Mouse (Mus musculus) MEL-GATA-1-ER (cell line): ENCODE measurements at regions not wholly inside any gene's neighbourhood (a gene's known extent, or its start where the extent isn't known, plus 50 kb on each side); places are given as distances from the start of the nearest gene placed in this dataset.

Experiments used
- DNase-seq: peaks from one replicate; pipeline ENCODE4 v3.0.0-alpha.2; 2012; ENCODE audit warnings: low read depth; ENCODE audit errors: extremely low read depth

DNA sequence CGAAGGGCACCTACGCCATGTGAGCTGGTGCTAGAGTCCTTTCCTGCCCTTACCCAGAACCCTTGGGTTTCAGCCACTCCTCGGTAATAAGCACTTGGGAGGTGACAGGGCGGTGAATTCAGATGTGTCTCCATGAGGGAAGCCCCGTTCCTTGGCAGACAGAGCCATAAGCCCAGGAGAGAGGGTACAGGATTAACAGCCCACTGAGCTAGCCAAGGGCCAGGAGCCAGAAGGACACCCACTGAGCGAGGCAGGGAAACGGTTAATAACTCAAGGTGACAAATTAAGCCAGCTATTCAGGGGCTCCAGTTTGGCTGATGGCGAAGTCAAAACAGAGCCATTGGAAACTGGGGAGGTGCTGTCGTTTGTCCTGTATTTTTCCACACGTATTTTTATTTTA, 75.9 kb upstream of the Sox9 start:
- DNase-seq = no peak

- DNase-seq = no peak
These were observed 73.8 kb upstream of the Sox9 start for GRCm38 (mm10) chr11:112708119-112708730.

- no peak for DNase-seq
These were observed 70.4 kb upstream of the Sox9 start for GRCm38 (mm10) chr11:112711656-112712055.

DNA sequence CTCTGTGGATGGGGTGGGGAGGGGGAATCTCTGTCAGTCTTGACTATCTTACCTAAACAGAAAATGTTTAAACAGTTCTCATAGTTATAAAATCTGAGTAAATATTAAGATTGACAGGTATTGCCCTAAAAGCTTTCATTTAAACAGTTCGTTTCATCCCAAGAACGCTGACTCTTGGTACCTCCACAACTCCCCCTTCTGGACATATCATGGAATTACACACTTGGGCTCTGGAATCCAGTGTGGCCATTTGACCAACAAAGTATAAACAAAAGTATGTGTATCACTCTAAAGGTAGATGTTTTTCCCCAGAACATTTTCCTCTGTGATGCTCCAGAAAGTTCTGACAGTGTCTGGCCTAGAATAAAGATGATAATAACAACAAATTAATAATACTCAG, 63.5 kb upstream of the Sox9 start:
- DNase-seq = no peak

DNA sequence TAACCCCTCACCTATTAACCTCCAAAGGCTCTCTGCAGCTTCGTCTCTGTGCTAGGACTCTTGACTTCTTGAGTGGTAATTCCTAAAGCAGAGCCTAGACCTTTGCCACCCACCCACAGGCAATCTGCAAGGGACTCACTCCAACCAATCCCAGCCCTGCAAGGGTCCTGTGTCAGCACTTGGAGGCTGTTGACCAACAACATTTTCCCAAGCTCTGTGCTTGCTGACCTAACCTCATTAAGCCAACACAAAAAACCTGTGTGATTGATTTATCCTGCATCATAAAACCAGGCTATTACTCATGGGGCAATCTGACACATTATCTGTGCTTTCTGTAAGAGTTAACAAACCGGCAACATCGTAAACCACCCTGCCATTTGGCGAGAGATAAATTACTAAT, 61.4 kb upstream of the Sox9 start:
- DNase-seq = no peak

DNA sequence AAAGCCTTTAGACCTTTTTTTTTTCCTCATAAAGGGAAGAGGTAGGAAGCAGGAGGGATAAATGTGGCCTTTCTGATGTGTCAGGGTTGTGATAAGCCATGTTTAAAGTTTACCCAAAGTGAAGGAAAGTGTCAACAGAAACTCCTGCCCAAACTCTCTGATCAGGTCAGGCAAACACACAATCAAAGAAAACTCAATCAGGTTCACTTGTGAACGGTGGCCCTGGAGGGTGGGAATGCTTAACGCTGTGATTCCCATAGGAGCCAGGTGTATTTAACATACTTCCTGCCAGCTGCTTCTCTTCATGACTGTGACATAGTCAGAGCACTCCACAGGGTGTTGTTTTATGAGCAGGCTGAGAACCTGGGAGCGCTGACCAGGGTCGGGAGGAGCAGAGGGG, 59.1 kb upstream of the Sox9 start:
- no peak for DNase-seq

DNA sequence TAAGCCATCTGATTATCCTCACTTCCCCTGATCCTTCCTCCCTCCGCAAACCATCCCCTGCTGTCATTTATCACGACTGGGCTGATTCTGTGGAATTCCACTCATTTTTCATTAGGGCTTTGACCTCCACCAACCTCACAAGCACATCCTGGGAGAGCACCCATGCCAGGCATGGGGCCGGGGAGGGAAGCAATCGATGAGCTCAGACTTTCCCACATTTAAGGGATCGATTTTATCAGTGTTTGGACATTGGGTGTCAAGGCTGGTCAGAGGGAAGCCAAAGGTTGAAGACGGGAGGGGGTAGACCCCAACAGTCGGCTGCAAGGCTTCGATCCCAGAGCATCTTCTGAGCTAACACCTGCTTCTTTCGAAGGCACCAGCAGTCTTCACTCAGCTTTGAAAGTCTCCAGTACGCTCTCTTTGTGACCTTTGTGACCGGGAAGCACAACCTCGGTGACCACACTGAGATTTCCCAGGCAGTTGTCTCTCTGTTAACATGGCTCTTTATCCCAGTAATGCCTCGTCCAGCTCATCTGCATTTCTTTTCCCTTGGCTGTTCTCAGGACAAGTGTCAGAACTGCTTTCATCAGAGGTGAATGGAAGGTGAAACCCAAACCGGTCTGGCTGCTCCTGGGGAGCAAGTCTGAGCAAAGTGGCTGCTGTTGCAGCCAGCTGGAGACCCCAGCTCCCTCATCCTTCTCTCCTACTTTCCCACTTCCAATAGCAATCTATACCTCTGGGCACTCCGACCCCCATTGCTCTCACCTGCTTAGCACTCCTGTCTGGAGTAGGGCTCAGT, 53.7 kb upstream of the Sox9 start:
- DNase-seq = no peak
